Mouse (Mus musculus): ENCODE measurements around the gene Enho.

Gene Enho

DNA sequence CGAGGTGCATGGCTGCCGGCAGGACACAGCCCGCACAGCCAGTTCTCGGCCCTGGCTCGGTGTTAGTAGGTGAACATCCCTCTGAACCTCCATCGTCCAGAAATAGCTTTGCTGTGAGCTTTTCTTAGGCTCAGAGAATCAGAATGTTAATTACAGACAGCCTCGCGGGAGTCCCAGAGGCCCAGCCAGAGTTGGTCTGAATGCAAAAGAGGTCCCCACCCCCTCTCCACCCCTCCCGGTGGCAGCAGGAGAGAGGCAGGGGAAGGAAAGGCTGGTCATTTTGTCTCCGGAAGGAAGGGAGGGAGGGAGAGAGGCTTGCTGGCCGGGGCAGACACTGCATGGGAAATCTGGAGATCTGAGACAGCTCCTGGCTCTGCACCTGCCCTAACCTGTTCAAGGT lies 8.7 kb downstream of the Enho start:
- peak in 1 of 2 experiments; percentile 54 for DNase-seq (ENCODE audit: low spot score in 2 of 2)

DNA sequence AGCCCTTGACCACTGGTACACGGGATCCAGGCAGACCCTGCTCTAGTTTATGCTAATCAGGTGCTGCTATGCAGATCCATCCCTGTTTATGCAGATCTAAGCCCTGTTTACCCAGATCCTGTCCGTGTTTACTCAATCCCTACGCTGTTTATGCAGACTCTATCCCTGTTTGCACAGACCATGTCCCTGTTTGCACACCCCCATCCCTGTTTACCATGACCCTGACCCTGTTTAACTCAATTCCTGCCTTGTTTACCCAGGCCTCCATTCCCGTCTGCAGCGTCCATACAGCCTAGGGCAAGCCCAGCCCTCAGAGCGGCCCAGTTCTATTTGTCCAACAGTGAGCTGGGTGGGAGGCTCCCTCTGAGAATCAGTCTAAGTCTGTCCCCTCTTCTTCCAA lies 9.9 kb downstream of the Enho start:
- DNase-seq (ENCODE audit: low spot score in 2 of 2), result no peak

DNA sequence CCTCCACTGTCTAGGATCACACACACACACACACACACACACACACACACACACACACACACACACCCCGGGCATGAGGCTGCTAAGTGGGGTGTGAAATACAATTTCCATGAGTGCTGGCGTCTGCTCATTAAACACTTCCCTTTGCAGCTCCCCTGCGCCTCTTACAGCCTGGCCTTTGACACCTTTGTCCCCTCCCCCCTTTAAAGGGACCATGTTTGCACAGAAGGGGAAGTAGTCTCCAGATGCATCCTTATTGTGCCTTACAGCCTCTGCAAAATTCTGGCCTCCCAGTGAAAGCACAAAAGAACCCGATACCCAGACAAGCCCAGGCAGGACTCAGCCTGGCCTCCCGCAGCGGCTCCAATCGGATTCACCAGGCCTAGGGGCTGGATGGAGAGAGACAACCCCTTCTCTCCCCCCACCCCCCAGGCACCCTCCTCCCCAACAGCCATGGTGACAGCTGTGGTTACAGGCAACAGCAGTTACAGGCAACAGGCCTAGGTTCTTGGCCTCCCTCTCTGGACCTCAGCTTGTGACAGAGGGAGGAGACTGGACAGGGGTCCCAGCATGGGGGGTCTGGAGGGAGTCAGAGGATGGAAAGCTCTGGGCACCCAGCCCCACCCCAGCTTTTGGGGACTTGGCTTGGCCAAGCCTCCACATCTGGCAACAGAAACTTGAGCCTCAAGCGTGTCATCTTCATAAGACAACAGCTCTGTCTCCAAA lies 11.8 kb downstream of the Enho start:
- no peak for DNase-seq (ENCODE audit: low spot score in 2 of 2)

- DNase-seq (ENCODE audit: low spot score in 2 of 2), result no peak
Measured at GRCm38 (mm10) chr4:41622071-41622470, 18.1 kb downstream of the Enho start.

DNA sequence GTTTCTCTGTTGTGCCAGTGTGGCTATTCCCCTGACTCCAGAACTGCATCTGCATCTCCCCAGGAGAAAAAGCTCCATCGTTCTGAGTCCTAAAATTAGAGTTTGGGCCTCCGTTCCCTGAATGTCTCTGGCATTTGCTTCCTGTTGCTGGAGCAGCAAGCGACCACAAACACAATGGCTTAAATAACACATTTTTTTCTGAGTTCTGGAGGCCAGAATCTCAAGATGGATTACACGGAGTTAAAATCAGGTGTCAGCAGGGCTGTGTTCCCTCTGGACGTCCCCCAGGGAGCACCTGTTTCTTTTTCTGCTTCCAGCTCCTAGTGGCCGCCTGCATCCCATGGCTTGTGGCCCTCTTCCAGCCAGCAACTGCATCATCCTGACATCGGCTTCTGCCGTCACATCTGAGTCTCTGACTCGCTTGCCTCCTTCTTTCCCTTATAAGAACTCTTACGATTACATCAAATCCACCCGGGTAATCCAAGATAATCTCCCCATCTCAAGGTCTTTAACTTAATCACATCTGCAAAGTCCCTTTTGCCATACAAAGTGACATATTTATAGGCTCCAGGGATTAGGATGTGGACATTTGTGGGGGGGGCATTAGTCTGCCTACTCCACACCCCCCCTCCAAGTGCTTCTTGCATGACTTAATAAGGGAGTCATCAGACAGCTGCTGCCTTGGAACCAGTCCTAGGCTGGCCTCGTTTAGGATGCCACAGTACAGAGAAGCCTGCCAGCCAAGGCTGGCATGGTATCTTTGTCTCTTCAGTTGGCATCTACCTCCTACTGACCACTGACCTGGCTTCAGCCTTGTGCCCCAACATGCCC lies 21.0 kb downstream of the Enho start:
- DNase-seq (ENCODE audit: low spot score in 2 of 2), result no peak

DNA sequence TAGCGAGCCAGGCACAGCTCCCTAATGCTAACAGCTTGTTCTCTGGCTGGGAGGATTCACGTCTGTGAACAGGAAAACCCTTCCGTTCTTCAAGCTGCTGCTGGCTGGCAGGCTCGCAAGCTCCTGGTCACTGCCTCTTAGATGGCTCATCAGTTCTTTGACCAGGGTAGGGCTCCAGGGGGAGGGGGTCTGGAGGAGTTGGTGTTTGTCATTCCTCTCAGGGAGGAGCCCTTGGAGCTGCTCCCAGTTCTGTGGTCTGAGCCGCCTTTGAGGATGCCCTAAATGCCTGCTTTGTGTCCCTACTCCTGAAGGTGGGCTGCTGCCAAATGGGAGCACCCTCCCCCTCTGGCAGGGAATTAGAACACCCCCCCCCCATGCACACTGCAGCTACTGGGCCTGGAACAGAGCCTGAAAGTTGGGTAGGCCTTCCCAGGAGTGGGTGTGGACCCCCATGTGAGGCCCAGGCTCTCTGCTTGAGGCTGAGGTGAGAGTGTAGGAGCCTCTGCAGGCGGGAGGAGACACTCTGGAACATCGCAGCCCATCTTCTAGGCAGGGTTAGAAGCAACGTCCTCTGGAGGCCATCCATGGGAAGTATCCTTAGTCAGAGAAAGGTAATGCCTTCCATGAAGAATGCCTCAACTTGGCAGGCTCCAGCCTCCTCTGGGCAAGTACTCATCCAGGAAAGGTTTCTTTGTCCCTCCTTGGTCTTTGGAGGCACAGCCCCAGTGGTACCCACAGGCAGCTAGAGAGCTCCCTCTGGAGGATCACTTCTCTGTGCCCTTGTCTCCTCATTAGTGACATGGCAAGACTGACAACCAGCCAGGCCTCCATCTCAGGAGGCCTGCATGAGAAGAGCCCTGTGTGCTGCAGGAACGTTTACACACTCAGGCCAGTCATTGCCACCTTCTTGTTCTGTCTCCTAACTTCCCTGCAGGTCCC lies 24.2 kb downstream of the Enho start:
- peak; percentile 62 to 84 for DNase-seq (ENCODE audit: low spot score in 2 of 2)

- DNase-seq (ENCODE audit: low spot score in 2 of 2), result peak; percentile 71 to 84
Measured at GRCm38 (mm10) chr4:41614156-41614555, 26.0 kb downstream of the Enho start.

DNA sequence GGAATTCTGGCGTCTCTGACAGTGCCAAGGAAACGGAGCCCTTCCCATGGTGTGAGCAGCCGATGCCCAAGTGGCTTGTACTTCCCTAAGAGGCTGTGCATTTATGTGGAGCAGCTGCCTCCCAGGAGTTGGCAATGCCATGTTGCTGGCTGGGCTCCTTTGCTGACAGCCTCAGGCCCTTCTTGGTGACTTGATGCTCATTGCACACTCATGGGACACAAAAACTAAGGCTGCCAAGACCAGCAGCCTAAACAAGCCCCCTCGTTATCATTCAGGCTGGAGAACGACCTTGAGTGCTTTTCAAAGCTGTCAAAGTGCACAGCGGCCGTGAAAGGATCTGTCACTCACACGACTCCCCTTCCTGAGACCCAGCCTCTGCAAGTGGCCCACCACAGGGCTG lies 28.0 kb downstream of the Enho start:
- DNase-seq (ENCODE audit: low spot score in 2 of 2), result no peak

- DNase-seq (ENCODE audit: low spot score in 2 of 2), result no peak
Measured at GRCm38 (mm10) chr4:41610594-41610980, 29.5 kb downstream of the Enho start.

DNA sequence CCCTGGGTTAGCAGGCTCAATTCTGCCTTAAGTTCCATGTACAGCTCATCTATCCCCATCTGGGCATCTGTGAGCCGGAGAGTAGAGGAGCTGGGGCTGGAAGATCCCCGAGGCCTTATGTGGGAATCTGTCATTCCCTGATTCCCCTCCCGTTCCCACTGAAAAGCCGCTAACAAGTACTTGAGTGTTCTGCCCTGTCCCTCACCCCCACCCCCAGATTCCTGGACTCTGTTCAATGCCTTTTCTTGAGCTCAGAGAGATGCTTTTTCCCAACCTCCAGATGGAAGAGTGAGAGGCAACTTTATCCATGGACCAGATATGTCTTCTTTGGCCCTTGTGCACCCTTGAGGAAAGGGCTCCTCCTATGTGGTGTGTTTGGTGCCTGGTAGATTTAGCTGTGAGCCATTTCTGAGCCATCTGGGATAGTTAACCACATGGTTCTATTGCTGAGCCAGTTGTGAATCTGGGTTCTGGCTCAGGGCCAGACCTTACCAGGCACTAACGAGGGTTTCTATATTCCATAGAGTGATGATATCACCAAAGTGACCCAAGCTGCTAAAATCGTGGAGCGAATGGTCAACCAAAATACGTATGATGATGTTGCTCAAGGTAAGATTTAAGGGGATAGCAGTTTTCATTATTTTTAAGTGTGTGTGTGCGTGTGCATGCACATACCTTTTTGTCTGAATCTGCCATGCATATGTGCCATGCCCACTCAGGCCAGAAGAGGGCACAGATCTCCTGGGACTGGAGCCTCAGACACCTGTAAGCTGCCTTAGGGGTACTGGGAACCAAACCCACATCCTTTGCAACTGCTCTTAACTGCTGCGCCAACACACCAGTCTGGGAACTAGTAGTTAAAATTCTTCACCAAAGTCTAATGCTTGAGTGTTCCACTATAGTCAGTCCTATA lies 30.2 kb downstream of the Enho start:
- DNase-seq (ENCODE audit: low spot score in 2 of 2), result no peak

GRCm38 (mm10) chr4:41606784-41607183 lies 33.3 kb downstream of the Enho start:
- no peak for DNase-seq (ENCODE audit: low spot score in 2 of 2)

DNA sequence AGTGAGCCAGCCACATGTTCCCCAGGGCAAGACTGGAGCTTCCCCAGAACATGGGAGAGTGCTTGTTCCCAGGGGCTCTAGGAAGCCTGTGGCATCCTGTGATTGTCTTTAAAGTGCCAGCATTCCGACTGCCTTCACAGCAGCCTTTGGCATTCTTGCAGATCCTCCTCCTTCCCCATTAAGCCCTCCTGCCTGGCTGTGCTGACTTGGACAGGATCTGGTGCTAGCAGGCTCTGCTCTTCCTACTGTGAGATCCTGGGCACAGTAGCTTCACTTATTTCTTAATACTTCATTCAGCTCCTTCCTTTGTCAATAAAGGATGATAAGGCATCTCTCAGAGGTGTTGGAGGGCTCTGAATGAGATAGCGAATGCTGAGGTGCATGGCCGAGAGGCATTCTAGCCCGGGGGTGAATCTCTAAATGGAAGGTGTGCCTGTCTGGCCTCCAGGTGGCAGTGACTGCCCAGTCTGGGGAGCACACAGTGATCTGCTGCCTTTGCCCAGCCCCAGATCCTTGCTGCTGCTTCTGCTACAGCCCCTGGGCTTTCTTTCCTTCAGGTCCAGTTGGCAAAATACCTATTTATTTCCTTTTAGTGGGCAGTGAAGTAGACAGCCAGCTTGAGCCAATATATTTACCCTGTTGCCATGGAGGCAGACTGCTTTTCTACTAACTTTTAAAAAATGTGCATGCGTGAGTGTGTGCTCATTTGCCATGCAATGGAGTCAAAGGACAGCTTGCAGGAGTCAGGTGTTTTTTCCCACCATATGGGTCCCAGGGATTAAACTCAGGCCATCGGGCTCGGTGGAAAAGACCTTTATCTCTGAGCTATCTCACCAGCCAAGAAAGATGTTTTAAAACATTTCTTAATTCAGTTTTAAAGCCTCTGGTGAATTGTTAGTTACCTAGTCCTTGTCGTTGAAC lies 35.4 kb downstream of the Enho start:
- DNase-seq (ENCODE audit: low spot score in 2 of 2), result no peak

DNA sequence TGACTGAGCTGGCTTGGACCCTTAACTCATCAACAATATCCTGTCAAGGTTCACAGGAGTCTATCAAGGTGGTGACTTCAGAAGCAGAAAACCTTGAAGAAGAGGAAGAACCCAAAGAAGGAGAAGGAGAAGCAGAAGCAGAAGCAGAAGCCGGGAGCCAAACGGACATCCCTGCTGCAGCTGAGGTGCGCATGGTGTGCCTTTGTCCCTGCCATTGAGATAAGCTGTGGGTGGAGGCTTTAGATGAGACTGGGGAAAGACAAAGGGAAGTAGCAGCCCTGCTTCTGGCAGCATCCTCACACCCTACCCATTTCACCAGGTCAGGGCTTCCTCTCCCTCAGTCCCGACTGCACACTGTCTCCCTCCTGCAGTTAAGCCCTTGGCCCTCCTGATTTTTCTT lies 37.3 kb downstream of the Enho start:
- DNase-seq (ENCODE audit: low spot score in 2 of 2), result no peak

Measured in frontal cortex, postnatal 14 days (tissue).